Mouse (Mus musculus) adrenal gland, postnatal 25 days (tissue): ENCODE results near the gene Cpm. TPM values are rescaled to one million over a fixed set of nuclear protein-coding genes. Genes with fewer than 3 reads are reported as not detected.
A peak's percentile ranks its signal among the peaks of the same experiment; 100 is the strongest.

Source experiments
- DNase-seq: peaks from one replicate; pipeline ENCODE4 v3.0.0; 2021; ENCODE audit warnings: mixed read lengths
- total RNA-seq: library from RNA; stranded (reverse); gene quantifications from 2 replicates; pipeline ENCODE4 v1.2.3, GENCODE M21; 2021

Cpm gene
- total RNA-seq, 1 experiment from 2014 or later = 27.0 TPM

DNA sequence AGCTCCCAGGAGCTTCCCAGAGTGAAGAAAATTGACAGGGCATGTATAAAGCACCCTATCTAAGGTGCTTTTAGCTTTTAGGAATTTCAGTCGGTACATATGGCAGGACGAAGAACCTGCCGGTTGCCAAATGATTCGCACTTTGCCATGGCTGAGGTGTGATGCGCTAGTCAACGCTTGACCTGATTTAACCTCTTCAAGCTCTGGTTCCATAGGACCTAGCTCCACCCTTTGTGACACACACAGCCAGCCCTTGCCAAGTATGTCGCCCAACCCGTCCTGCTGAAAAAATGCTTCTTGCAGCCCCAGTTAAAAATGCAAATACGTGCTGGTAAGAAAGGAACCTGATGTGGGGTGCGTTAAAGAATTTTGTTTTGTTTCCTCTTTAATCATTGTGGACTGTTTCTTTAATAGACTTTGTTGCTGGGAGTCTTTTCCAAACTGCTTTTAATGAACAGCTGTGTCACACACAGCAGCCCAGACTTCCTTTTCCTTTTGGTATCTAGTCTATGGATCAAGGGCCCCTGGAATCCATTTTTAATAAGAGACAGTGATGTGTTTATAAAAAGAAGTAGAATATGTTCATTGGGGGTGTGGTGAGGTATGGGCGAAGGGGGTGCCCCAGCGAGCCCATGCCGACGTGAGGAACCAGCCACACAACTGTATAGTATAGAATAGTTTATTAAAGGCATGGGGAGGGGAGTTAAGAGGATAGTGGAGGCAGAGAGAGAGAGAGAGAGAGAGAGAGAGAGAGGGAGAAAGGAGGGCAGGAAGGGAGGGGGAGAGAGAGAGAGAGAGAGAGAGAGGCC, 34.0 kb downstream of the Cpm start:
- DNase-seq = no peak

DNA sequence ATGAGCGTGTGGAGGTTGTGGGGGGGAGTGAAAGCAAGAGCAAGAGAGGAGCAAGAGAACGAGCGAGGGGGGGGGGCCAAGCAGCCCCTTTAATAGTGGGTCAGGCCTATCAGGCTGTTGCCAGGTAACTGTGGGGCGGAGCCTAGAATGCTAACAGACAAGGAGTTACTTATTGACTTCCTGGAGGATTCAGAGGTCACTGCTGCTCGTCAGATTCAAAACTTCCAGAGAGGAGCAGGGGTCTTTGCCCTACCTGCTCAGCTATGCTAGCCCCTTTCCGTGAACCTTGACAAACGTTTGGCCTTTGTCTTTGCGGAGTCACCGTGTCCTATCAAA, 34.5 kb downstream of the Cpm start:
- DNase-seq = no peak

DNA sequence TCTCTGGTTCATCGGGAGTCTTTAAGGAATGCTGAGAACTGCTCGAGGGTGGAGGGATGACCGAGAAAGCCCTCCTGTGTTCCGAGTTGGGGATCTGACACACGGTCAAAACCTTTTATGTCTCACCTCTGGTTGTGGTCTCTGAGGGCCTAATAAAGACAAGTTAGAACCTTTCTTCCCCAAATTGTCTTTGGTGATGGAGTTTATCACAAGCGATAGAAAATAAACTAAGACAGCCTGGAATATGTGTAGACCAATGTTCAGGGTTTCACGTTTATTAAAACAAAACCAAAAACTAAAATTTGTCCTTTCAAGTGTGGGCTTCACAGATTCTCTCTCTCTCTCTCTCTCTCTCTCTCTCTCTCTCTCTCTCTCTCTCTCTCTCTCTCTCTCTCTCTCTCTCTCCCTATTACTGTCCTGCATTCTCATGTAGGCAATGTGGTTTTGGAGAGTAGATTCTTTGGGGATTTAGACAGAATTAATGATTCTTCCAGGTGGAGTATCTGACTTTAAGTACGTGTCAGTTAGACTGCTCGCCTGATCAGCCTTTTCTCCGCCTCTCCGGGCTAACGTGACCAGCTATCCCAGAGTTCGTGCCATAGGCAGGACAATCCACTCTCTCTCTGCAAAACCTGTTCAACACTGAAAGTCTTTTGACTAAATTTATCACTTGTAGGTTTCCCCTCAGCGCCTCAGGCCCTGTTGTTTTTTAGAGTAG, 35.1 kb downstream of the Cpm start:
- no peak for DNase-seq

DNA sequence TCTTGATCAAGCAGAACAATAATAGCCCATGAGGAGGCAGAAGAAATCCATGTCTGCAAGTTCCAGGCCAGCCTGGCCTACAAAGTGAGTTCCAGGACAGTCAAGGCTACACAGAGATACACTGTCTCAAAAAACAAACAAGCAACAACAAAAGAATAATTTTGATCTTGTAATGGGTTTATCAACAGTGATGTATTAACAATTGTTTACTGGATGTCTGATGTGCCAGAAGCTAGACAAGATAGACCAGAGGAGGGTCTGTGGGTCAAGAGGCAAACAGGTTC, 35.6 kb downstream of the Cpm start:
- no peak for DNase-seq

DNA sequence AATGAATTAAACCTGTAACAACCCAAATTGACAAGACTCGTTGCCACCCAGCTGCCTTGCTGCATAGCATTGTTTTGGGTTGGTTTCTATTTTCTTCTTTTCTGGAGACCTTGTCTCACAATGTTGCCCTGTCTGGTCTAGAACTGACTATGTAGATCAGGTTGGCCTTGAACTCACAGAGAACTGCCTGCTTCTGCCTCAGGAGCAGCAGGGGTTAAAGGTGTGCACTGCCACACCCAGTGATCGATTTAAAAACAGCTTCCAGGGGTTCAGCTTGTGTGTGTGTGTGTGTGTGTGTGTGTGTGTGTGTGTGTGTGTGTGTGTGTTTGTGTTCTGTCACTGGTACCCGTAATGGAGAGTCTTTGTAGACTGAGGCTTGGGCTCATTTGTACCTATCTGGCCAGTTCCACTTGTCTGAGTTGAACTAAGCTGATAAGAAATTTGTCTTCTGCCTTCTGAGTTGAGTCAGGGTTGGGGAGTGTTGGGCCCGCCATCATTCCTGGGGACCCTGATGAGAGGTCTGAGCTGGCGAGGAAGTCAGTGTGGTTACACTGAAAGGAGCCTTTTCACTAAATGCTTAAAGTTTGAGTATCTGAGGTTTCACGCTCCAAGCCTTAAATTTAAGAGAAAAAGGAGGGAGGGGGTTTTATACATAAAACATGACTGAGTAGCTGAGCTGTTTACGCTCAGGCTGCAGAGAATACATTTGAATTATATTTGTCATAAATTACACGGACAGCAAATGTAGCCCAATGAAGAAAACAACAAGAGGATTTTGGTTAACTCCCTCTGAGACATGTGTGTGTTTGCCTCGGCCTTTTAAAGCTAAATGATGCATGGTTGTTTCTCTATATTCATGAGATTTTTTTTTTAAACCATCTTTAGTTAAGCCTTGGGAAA, 36.3 kb downstream of the Cpm start:
- DNase-seq = no peak

DNA sequence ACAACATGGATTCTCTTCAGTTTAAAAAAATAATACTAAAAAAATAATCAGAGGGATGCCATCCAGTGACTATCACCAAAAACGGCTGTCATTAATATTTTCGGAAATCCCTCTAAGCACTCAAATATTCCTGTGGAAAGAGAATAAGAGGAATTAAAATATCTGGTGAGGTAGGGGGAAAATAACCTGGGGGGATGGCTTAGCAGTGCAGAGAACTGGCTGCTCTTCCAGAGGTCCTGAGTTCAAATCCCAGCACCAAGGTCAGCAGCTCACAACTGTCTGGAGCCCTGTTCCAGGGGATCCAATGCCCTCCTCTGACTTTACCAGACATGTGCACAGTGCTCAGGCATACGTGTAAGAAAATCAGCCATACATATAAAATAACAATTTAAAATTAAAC, 37.1 kb downstream of the Cpm start:
- no peak for DNase-seq

DNA sequence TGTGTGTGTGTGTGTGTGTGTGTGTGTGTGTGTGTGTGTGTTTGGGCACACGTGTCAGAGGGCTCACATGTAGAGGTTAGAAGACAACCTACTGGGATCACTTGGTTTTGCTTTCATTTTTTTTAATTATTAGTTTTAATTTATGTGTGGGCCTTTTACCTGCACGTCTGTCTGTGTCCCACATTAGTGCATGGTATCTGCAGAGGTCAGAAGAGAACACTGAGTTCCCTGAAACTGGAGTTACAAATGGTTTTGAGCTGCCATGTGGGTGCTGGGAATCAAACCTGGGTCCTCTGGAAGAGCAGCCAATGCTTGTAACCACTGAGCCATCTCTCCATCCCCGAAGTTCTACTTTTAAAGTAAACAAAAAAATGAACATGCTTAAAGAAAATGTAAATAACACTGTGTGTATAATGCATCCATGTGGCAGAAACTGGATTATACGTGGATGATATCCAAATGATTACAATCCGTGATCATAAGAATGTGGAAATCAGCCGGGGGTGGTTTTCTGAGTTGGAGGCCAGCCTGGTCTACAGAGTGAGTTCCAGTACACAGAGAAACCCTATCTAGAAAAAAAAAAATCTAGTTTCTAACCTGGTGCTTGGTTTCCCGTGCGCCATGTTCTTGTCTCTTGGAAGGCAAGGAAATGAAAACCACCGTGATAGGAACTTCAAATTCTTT, 37.8 kb downstream of the Cpm start:
- no peak for DNase-seq

DNA sequence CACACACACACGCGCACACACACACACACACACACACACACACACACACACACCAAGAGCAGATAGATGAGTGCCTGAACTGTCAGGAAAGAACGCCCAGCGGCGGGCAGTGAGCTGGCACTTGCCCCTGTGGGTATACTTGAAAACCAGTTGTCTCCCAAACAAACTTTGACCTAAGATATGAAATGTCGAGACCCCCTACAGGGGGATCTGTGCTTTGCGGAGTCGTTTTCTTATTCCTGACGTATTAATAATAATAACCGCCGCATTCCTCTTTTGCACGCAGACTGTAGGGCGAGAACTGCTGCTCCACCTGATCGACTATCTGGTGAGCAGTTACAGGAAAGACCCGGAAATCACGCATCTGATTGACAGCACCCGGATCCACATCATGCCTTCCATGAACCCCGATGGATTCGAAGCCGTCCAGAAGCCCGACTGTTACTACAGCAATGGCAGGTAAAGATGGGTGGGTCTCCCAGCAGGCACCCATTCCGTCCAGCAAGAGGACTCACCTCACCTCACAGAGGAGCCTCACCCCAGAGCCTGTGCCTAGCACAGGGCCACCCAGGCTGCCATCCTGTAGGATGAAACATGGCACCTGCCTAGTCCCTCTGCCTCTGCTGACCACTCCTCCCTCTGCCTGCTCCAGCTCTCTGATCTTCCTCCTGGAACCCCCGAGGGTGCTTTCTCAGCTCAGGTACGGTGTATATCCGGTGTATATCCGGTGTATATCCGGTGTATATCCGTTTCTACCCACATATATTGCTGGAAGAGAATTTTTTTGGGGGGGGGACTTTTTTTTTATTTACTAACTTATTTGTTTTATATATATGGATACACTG, 38.6 kb downstream of the Cpm start:
- DNase-seq = no peak

DNA sequence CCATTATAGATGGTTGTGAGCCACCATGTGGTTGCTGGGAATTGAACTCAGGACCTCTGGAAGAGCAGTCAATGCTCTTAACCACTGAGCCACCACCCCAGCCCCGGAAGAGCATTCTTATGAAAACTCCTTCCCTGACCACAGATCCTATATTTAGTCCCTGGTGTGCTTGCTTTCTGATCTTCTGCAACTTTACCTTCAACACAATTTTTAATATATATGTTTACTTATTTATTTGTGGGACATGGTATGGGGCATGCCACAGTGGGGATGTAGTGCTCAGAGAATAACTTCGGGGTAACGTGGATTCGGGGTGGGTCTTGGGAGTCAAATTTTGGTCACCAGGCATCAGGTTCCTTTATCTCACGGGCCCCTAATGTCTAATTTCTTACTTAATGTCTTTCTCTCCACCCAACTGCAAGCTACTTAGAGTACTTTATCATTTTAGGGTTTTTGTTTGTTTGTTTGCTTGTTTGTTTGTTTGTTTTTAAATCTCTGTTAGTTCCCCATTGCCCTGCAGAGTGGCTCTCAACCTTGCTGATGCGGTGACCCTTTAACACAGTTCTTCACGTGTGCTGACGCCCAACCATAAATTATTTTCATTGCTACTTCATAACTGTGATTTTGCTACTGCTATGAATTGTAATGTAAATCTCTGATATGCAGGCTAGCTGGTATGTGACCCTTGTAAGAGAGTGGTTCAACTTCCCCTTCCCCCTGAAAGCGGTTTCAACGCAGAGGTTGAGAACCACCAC, 39.4 kb downstream of the Cpm start:
- DNase-seq = no peak

DNA sequence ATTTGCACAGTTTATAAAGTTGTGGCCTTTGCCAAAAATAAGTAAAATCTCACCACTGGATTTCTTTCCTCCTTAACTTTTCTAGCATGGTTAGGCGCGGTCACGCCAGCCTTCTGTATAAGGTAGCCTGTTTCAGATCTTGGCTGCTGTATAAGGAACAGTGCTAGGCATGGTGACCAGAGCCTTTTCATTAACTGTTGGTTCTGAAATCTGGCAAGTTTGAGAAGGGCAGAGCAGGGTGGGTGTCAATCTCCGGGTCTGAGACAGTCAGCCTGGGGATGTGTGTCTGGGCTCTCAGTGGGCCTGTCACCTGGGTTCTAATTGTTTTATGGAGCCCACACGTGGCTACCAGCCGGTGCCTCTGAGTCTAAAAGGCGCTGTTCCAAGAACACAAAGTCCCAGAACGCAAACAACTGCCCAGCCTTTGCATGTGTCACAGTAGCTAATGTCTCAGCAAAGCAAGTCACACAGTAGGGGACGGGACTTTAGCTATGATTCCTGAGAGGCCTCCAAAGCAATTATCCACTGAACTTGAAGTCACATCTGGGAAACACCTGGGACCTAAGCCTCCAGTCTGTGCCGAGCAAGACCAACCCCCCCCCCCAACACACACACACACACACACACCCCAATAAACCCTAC, 40.3 kb downstream of the Cpm start:
- no peak for DNase-seq

DNA sequence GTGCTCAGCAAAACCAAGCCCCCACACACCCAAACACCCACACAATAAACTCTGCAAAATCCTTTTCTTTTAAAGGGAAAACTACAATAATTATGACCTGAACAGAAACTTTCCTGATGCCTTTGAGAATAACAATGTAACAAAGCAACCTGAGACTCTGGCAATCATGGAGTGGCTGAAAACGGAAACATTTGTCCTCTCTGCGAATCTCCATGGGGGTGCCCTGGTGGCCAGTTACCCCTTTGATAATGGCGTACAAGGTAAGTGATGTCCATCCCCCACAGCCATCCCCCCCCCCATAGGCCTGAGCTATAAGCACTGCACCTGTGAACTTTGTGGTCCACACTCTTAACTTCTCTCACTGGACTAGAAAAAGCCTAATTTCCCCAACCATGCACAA, 40.8 kb downstream of the Cpm start:
- DNase-seq = no peak

DNA sequence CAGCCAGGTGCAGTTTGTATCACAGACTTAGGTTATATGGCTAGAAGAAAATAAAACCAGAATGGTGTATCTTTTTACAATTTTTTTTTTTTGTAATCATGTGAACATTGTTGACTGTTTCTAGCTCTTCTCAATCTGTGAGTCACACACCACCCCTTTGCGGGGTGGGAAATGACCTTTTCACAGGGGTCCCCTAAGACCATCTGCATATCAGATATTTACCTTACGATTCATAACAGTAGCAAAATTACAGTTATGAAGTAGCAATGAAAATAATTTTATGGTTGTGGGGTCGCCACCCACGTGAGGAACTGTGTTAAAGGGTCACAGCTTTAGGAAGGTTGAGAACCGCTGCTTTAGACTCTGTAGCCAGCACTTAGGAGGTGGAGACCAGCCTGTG, 41.5 kb downstream of the Cpm start:
- DNase-seq = no peak

DNA sequence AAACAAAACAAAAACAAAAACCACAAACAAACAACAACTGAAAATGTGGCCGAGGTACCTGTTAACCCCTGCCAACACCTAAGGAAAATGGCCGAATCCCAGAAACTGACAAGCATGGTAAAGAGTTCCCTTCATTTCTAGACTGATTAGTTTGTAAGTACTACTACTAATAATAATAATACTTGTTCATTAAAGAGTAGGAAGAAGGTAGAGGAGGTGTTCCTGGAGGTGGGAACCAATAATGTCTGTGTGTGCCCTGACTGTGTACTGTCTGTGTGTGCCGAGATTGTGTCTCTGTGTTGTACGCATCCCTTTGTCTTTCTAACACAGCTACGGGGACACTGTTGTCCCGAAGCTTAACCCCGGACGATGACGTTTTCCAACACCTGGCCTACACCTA, 42.0 kb downstream of the Cpm start:
- DNase-seq = no peak

DNA sequence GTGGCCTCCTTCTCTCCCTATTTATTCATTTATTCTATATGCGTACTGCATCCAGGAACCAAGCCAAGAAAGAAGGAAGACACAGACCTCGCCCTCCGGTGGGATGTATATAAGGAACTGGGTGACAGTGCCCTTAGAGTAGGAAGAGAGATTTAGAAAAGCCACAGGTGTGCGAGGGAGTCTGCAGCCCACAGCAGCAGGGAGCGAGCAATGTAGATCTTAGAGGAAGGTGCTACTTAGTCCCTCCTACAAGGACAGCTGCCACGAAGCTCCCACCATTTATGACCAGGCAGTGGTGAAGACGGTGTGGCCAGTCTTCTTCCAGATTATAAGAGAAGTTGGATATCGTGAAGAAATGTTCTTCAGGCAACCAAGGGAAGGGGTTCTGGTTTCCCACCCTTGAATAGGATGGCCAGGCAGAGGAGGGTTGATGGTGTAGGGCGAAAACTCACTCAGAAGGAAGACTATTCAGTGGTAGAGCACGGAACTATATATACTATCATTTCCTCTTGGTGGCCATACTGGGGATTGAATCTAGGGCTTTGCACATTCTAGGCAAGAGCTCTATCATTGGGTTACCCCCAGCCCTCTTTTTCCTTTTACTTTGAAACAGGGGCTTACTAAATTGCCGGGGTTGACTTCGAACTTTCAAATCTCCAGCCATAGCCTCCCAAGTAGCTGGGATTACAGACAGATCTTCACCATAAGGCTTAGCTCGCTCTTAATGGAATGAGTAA, 42.8 kb downstream of the Cpm start:
- DNase-seq = no peak

DNA sequence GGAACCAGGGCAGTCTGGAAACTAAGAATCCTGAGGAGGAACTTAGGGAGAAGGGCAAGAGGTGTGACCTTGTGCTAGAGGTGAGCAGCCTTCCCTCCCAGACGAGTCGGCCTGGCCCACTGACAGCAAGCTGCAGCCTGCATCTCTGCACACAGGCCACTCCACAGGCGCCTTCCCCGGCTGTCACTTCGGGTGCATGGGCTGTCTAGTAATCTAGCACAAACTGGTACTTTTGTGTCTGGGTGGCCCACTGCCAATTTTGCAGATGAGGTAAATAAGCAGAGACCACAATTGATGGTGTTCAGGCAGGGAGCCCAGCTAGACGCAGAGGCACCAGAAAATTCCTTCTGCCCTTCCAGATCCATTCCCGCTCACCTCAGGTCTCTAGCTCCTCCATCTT, 43.4 kb downstream of the Cpm start:
- no peak for DNase-seq

DNA sequence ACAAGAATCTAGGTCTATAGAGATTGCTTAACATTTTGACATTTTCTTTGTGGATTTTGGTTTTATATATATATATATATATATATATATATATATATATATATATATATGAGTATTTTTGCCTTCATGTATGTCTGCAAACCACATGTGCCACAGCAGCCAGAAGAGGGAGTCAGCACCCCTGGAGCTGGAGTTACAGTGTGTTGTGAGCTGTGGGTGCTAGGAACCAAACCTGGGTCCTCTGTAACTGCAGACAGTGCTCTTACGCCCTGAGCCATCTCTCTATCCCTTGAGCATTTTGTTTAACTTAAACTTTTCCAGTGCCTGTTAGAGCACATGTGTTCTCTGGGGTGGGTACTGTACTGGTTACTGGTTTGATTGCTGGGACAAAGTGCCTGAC, 44.6 kb downstream of the Cpm start:
- no peak for DNase-seq

DNA sequence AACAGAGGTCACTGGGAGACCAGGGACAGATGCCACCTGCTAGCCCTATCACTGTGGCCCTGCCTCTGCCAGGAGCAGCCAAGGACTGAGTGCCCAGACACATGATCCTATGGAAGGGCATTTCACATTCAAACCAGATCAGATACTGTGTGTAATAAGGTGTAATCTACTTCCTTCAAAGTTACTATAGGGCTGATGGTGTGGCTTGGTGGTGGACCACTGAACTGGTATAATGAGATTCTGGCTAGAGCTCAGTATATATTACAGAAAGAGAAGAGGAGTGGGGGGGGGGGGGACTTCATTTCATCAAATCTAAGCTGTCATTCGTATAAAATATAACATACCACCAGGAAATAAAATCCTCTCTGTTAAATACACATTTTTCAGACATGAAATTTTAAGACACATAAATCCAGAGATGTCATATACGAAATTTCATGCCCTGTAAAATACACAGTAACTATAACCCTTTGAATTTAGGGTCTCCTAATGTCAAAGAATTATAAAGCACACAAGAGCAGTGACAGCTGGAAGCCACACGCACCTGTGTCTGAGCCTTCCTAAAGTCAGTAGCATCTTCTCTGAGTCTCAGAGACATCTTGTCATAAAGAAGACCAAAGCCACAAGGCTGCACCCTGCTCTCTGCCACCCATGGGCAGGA, 45.2 kb downstream of the Cpm start:
- no peak for DNase-seq

DNA sequence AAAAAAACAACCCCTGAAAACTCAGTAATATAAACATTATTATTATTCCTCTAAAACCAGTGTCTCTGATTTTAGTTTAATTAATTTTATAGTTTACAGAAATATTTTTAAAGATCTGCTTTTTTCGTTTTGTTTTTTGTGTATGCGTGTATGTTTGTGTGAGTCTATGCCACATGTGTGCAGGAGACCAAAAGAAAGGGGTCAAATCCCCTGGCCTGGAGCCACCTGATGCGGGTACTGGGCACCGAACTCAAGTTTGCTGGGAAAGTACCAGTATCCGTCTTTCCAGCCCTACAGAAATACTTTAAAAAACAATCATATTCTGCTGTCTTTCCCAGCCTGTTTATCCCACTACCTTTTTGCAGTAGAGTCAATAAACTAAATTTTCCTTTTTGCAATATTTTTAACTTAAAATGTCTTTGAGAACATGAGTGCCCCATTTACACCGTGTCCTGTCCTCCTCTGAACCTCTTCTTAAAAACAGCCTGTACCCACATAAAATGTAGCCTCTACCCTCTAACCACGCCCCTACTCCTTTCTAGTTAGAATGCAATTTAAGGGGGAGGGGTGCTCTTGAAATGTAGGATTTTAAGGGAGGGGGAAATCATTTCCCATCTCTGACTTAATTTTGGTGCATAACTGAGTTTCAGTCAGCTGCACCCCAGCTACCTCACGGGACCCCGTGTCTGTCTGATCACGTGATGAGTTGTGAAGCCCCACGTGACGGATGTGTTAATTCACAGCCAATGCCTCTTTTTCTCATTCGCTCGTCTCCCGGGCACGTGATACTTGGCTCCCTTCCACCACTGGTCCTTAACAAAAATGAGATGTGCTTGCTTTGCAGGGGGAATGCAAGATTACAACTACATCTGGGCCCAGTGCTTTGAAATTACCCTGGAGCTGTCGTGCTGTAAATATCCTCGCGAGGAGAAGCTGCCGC, 46.1 kb downstream of the Cpm start:
- peak; percentile 35 for DNase-seq
